Mouse (Mus musculus): ENCODE measurements around the gene Nxf1. TPM values are rescaled to one million over a fixed set of nuclear protein-coding genes. Genes with fewer than 3 reads are reported as not detected.
"Not testable (repeated sequence)": the region's sequence is repeated elsewhere in the genome, so short reads cannot be mapped to it uniquely, and the experiment has no call there.

The Nxf1 gene
- total and polyA plus RNA-seq, 3 experiments: 39.7 to 456 (median 175) TPM

DNA sequence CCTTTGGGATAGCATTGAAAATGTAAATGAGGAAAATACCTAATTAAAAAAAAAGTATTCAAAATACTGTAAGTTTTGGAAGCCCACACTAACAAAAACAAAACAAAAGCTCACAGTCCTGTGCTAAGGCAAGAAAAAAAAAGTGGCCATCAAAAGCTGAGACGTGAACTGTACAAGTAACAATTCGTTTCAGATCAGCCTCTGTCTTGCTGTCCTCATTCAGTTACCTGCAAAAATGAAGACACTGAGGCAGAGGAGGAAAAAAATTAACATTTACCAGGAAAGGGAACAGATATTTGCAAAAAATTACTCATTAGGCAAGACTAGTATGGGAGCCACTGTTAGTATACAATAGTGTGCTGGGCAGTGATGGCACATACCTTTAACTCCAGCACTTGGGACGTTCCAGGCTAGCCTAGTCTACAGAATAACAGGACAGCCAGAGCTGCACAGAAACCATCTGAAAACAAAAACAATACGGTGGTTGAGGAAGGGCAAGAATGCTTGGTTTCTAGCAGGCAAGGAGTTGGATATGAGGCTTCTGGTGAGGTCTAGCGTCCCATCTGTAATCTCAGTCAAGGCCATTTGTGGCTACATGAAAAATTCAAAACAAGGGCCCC is 29.3 kb upstream of the Nxf1 start:
- H3K27me3 ChIP-seq (ENCODE audit: insufficient read depth, low read length): no peaks in the 10 kb centered on the region
- peaks cover 36% of the 10 kb centered on the region for H3K36me3 ChIP-seq (replicated peaks)
- H3K4me1 ChIP-seq (ENCODE audit: insufficient read depth, low read depth, low read length): peaks cover 13% of the 10 kb centered on the region
- ATAC-seq (ENCODE audit: extremely low read depth, insufficient number of reproducible peaks, low FRiP score, poor library complexity, severe bottlenecking) (no peak), DNase-seq (ENCODE audit: low spot score) (no peak)
- TF ChIP-seq TAL1 (conservative IDR thresholded peaks at IDR 0.05; ENCODE audit: low read depth, low read length) (no peak), GATA2 (IDR thresholded peaks at IDR 0.05; ENCODE audit: borderline replicate concordance, low read depth, low read length) (no peak), POLR2AphosphoS5 (IDR thresholded peaks at IDR 0.05; ENCODE audit: insufficient replicate concordance, low read depth, low read length) (peak; percentile 79; the same call in 1 of the 2 replicates)
- H3K4me3 ChIP-seq (ENCODE audit: low read depth, low read length): no peak overlapping the region
- H3K9me3 ChIP-seq (replicated peaks): peaks cover 3% of the 10 kb centered on the region; the same call in 1 of the 2 replicates

DNA sequence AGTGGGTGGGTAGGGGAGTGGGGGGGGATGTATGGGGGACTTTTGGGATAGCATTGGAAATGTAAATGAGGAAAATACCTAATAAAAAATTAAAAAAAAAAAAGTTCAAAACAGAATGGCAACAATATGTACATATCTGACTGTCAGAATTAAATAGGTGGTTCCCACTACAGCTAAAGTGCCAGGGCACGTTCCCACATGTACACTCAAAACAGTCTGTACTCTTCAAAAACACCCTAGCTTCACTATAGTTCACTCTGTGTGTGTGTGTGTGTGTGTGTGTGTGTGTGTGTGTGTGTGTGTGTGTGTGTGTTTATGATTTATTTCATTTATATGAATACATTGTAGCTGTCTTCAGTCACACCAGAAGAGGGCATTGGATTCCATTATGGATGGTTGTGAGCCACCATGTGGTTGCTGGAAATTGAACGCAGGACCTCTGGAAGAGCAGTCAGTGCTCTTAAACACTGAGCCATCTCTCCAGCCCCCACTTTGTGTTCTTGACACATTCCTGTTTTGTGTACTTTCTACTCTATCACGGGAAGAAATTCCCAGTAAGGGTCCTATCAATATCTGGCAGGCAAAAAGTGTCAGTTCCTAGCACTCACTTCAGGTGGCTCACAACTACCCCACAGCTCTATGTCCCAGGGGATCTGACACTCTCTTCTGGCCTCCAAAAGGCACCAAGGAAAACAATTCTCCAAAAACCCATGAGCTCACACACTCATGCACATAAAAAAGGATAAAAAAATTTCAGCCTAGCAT is 28.4 kb upstream of the Nxf1 start:
- not testable (repeated sequence) for H3K27me3 ChIP-seq (ENCODE audit: insufficient read depth, low read length); H3K9me3 ChIP-seq (replicated peaks); DNase-seq (ENCODE audit: low spot score); H3K4me3 ChIP-seq (ENCODE audit: low read depth, low read length); ATAC-seq (ENCODE audit: extremely low read depth, insufficient number of reproducible peaks, low FRiP score, poor library complexity, severe bottlenecking)
- Histone ChIP-seq H3K36me3 (replicated peaks) (peaks cover 36% of the 10 kb centered on the region), H3K4me1 (ENCODE audit: insufficient read depth, low read depth, low read length) (peaks cover 13% of the 10 kb centered on the region)
- peak; percentile 45; the same call in 1 of the 2 replicates for TF ChIP-seq POLR2AphosphoS5 (IDR thresholded peaks at IDR 0.05; ENCODE audit: insufficient replicate concordance, low read depth, low read length)

DNA sequence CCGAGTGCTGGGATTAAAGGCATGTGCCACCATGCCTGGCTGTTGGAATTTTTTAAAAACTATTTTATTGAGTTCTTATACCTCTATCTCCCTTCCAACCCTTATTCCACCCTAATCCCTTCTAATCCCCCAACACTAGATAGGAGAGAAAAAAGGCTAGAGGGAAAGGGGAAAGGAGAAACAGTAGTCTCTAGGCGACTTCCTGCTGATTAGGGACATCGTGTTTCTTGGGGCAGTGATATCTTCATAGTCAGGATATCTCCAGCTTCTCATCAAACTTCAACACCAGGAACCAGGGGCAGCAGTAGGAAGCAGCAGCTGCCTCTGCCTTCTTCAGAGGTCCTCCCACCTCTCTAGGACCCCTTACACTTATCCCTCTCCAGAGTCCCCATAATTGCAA is 22.5 kb upstream of the Nxf1 start:
- Histone ChIP-seq H3K4me1 (ENCODE audit: insufficient read depth, low read depth, low read length) (peaks cover 32% of the 10 kb centered on the region), H3K9me3 (replicated peaks) (peaks cover 5% of the 10 kb centered on the region; the same call in 1 of the 2 replicates), H3K36me3 (replicated peaks) (peaks cover 25% of the 10 kb centered on the region), H3K4me3 (ENCODE audit: low read depth, low read length) (no peak overlapping the region), H3K27me3 (ENCODE audit: insufficient read depth, low read length) (peaks cover 3% of the 10 kb centered on the region; the same call in 1 of the 2 replicates)
- TF ChIP-seq POLR2AphosphoS5 (IDR thresholded peaks at IDR 0.05; ENCODE audit: insufficient replicate concordance, low read depth, low read length) (no peak), GATA1 (IDR thresholded peaks at IDR 0.05; ENCODE audit: borderline replicate concordance, low read length) (no peak)
- DNase-seq (ENCODE audit: low spot score) (no peak), ATAC-seq (ENCODE audit: extremely low read depth, insufficient number of reproducible peaks, low FRiP score, poor library complexity, severe bottlenecking) (no peak)

DNA sequence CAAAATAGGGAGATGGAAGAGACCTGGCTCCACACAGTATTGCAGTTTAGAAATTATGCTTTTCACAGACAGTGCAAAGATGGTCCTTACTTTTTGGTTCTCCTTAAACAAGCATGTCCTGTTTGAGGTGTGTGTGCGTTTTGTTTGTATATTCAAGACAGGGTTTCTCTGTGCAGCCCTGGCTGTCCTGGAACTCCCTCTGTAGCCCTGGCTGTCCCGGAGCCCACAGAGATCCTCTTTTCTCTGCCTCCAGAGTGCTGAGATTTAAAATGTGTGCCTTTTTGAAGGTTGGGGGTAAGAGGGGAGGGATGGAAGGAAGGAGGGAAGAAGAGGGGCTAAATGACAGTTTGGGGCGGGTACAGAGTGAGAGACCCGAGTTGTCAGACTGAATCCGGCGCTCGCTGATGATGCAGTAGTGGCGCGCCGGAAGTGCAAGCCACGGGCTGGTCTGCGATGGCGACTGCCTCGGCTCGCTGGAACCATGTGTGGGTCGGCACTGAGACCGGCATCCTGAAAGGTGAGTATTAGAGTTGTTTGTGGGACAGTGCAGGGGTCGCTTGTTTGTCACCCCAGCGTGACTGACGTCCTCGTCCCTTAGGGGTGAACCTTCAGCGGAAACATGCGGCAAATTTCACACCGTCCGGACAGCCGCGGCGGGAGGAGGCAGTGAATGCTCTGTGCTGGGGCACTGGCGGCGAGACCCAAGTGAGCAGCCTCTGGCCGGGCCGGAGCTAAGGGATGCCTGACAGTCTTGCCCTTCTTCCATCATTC is 21.3 kb upstream of the Nxf1 start, which contains the start of gene Wdr74:
Gene Wdr74, plus strand, starts transcription at position 439 of the 771 bp plus-strand sequence.
- DNase-seq (ENCODE audit: low spot score) (peak; percentile 56), ATAC-seq (ENCODE audit: extremely low read depth, insufficient number of reproducible peaks, low FRiP score, poor library complexity, severe bottlenecking) (peak; percentile 76)
- peaks cover 39% of the 10 kb centered on the region for H3K4me1 ChIP-seq (ENCODE audit: insufficient read depth, low read depth, low read length)
- TF ChIP-seq POLR2AphosphoS5 (IDR thresholded peaks at IDR 0.05; ENCODE audit: insufficient replicate concordance, low read depth, low read length) (no peak), TAL1 (conservative IDR thresholded peaks at IDR 0.05; ENCODE audit: low read depth, low read length) (no peak), GATA1 (IDR thresholded peaks at IDR 0.05; ENCODE audit: borderline replicate concordance, low read length) (no peak), CTCF (IDR thresholded peaks at IDR 0.05; ENCODE audit: low read depth, low read length) (no peak), GATA2 (IDR thresholded peaks at IDR 0.05; ENCODE audit: borderline replicate concordance, low read depth, low read length) (no peak)
- H3K4me3 ChIP-seq (ENCODE audit: low read depth, low read length): peak within 1 kb of the TSS; percentile 99
- H3K9me3 ChIP-seq (replicated peaks): peaks cover 5% of the 10 kb centered on the region; the same call in 1 of the 2 replicates
- H3K27me3 ChIP-seq (ENCODE audit: insufficient read depth, low read length): peaks cover 3% of the 10 kb centered on the region; the same call in 1 of the 2 replicates
- peaks cover 38% of the 10 kb centered on the region for H3K36me3 ChIP-seq (replicated peaks)

DNA sequence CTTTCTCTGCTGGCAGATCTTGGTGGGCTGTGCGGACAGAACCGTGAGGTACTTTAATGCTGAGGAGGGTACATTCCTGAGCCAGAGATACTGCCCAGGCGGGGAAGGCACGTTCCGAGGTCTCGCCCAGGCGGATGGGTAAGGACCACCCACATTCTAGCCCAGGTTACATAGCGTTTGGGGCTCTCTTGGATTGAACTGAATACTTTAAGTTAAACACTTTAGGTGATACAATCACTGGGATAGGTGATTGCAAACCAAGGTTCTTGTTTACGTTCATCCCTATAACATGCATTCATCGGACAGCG is 20.8 kb upstream of the Nxf1 start:
- ATAC-seq (ENCODE audit: extremely low read depth, insufficient number of reproducible peaks, low FRiP score, poor library complexity, severe bottlenecking): no peak
- peaks cover 3% of the 10 kb centered on the region; the same call in 1 of the 2 replicates for H3K27me3 ChIP-seq (ENCODE audit: insufficient read depth, low read length)
- peak overlapping the region; percentile 99 for H3K4me3 ChIP-seq (ENCODE audit: low read depth, low read length)
- no peak for DNase-seq (ENCODE audit: low spot score)
- peaks cover 44% of the 10 kb centered on the region for H3K4me1 ChIP-seq (ENCODE audit: insufficient read depth, low read depth, low read length)
- peaks cover 43% of the 10 kb centered on the region for H3K36me3 ChIP-seq (replicated peaks)
- TF ChIP-seq POLR2AphosphoS5 (IDR thresholded peaks at IDR 0.05; ENCODE audit: insufficient replicate concordance, low read depth, low read length) (no peak), GATA1 (IDR thresholded peaks at IDR 0.05; ENCODE audit: borderline replicate concordance, low read length) (no peak), CTCF (IDR thresholded peaks at IDR 0.05; ENCODE audit: low read depth, low read length) (no peak), GATA2 (IDR thresholded peaks at IDR 0.05; ENCODE audit: borderline replicate concordance, low read depth, low read length) (no peak)
- H3K9me3 ChIP-seq (replicated peaks): peaks cover 5% of the 10 kb centered on the region; the same call in 1 of the 2 replicates

DNA sequence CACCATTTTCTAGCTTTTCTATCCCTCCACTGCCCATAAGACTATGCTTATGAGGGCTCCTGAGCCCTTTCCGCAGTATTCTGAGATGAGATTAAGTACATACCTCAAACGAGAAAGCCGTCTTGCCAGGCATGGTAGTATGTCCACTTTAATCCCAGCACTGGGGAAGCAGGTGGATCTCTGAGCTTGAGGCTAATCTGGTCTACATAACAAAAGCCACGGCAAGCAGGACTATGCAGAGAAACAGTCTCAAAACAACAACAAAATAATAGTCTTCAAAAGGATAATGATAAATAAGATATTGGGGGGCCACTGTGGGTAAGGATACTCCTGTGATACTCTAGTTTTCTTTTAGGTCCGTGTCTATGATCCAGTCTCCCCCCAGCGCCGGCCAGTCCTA is 18.0 kb upstream of the Nxf1 start:
- Histone ChIP-seq H3K27me3 (ENCODE audit: insufficient read depth, low read length) (no peaks in the 10 kb centered on the region), H3K4me1 (ENCODE audit: insufficient read depth, low read depth, low read length) (peaks cover 59% of the 10 kb centered on the region), H3K9me3 (replicated peaks) (no peaks in the 10 kb centered on the region), H3K36me3 (replicated peaks) (peaks cover 60% of the 10 kb centered on the region), H3K4me3 (ENCODE audit: low read depth, low read length) (no peak overlapping the region)
- DNase-seq (ENCODE audit: low spot score) (no peak), ATAC-seq (ENCODE audit: extremely low read depth, insufficient number of reproducible peaks, low FRiP score, poor library complexity, severe bottlenecking) (no peak)
- no peak for TF ChIP-seq GATA2 (IDR thresholded peaks at IDR 0.05; ENCODE audit: borderline replicate concordance, low read depth, low read length)
- no peak for TF ChIP-seq TAL1 (conservative IDR thresholded peaks at IDR 0.05; ENCODE audit: low read depth, low read length)
- TF ChIP-seq CTCF (IDR thresholded peaks at IDR 0.05; ENCODE audit: low read depth, low read length): no peak
- no peak for TF ChIP-seq GATA1 (IDR thresholded peaks at IDR 0.05; ENCODE audit: borderline replicate concordance, low read length)
- TF ChIP-seq POLR2AphosphoS5 (IDR thresholded peaks at IDR 0.05; ENCODE audit: insufficient replicate concordance, low read depth, low read length): no peak
